ENCODE assay signal across 9 mouse cellular contexts in genomic region chr10:120751295-120751722, GRCm38 (mm10).
A peak's percentile ranks its signal among the peaks of the same experiment; 100 is the strongest.
DNase-seq lines count a peak whose midpoint lies in the region; ATAC-seq and TF ChIP-seq lines count a peak whose summit lies in the region.
"Had no signal": no experiment of that assay in that cellular context is flagged by ENCODE, and none has a peak within 500 bp of the region (broad histone marks: within the 10 kb centered on the region; RNA-seq: fewer than 3 reads in every experiment).

No protein-coding gene starts in this region.

- H3K27me3 ChIP-seq in liver, postnatal 0 days (ENCODE audit: insufficient read depth, low read length), result no peaks in the 10 kb centered on the region
- no peaks in the 10 kb centered on the region for H3K27me3 ChIP-seq in kidney, postnatal 0 days (ENCODE audit: insufficient read depth, low read length)

- no peak overlapping the region for H3K27ac ChIP-seq in liver, postnatal 0 days (ENCODE audit: low read depth)
- H3K27ac ChIP-seq in kidney, postnatal 0 days, result peak overlapping the region; percentile 32; the same call in 1 of the 2 replicates

- TF ChIP-seq CTCF in liver, postnatal 0 days (IDR thresholded peaks at IDR 0.05; ENCODE audit: low read depth), result no peak
- no peak for TF ChIP-seq CTCF in brain, embryonic 14.5 days (IDR thresholded peaks at IDR 0.05; ENCODE audit: borderline replicate concordance, extremely low read depth, insufficient read depth, insufficient read length)
- TF ChIP-seq CTCF in kidney, postnatal 0 days (IDR thresholded peaks at IDR 0.05; ENCODE audit: low read depth), result no peak

- H3K36me3 ChIP-seq in liver, postnatal 0 days (replicated peaks; ENCODE audit: insufficient read depth, low read length), result no peaks in the 10 kb centered on the region
- H3K36me3 ChIP-seq in kidney, postnatal 0 days (ENCODE audit: insufficient read depth, low read length), result no peaks in the 10 kb centered on the region

- WGBS in liver, postnatal 0 days (ENCODE audit: insufficient replicate concordance), result 78% methylated on average over 11 of the region's 11 CpGs
- WGBS in kidney, postnatal 0 days, result 47% methylated on average over 11 of the region's 11 CpGs

- H3K4me3 ChIP-seq in liver, postnatal 0 days (ENCODE audit: low read depth, low read length), result no peak overlapping the region
- H3K4me3 ChIP-seq in kidney, postnatal 0 days (replicated peaks; ENCODE audit: low read depth, low read length), result no peak overlapping the region
- H3K4me3 ChIP-seq: myocyte had no signal

- TF ChIP-seq EP300 in liver, postnatal 0 days (IDR thresholded peaks at IDR 0.05; ENCODE audit: low read depth), result no peak

- H3K9me3 ChIP-seq in liver, postnatal 0 days (ENCODE audit: low read length), result no peaks in the 10 kb centered on the region
- H3K9me3 ChIP-seq in kidney, postnatal 0 days (replicated peaks; ENCODE audit: low read length), result no peaks in the 10 kb centered on the region

- no peaks in the 10 kb centered on the region for H3K4me1 ChIP-seq in liver, postnatal 0 days (ENCODE audit: insufficient read depth)
- H3K4me1 ChIP-seq in kidney, postnatal 0 days (replicated peaks; ENCODE audit: insufficient read depth, low read length), result no peaks in the 10 kb centered on the region

- no peak overlapping the region for H3K9ac ChIP-seq in liver, postnatal 0 days (replicated peaks)
- no peak overlapping the region for H3K9ac ChIP-seq in kidney, postnatal 0 days (ENCODE audit: low read depth, low read length)

- no peak overlapping the region for H3K4me2 ChIP-seq in liver, postnatal 0 days (ENCODE audit: low read depth, low read length)
- H3K4me2 ChIP-seq in kidney, postnatal 0 days (ENCODE audit: low read length), result no peak overlapping the region

- ATAC-seq in liver, postnatal 0 days, result no peak
- ATAC-seq in kidney, postnatal 0 days (replicated peaks; ENCODE audit: low FRiP score, low read depth), result no peak
- no peak for ATAC-seq in inflammation-experienced regulatory T-cells, adult 6 months

- DNase-seq in liver, result peak; percentile 41
- no peak for DNase-seq in liver, postnatal 0 days
- DNase-seq in brain, embryonic 14.5 days (ENCODE audit: low read depth), result peak; percentile 72
- DNase-seq in heart, adult 9 months (ENCODE audit: low spot score in 2 of 2), result peak; percentile 67 to 73
- DNase-seq in kidney, postnatal 0 days (ENCODE audit: low spot score), result peak; percentile 69
- peak; percentile 71 to 84 for DNase-seq in lung, postnatal 4 days
- no peak for DNase-seq in natural killer cell, adult 2 months (ENCODE audit: low spot score in 2 of 2)

- TF ChIP-seq POLR2A in brain, embryonic 14.5 days (IDR thresholded peaks at IDR 0.05; ENCODE audit: borderline replicate concordance, extremely low read depth, insufficient read depth, insufficient read length, poor library complexity, severe bottlenecking), result no peak

Comparison
In these comparisons a context has a peak if more than half of its experiments do, and no peak if none do; other contexts are left out.
1. DNase-seq: peak in liver (single experiment), brain, embryonic 14.5 days (single experiment), heart, adult 9 months (2 of 2), kidney, postnatal 0 days (single experiment) and lung, postnatal 4 days (2 of 2); none in liver, postnatal 0 days (single experiment) and natural killer cell, adult 2 months (0 of 2).